Mouse (Mus musculus): ENCODE results near the gene Anks6. TPM values are rescaled to one million over a fixed set of nuclear protein-coding genes. Genes with fewer than 3 reads are reported as not detected.

Anks6 gene
- polyA plus RNA-seq, 1 experiment from 2014 or later: 4.6 TPM

DNA sequence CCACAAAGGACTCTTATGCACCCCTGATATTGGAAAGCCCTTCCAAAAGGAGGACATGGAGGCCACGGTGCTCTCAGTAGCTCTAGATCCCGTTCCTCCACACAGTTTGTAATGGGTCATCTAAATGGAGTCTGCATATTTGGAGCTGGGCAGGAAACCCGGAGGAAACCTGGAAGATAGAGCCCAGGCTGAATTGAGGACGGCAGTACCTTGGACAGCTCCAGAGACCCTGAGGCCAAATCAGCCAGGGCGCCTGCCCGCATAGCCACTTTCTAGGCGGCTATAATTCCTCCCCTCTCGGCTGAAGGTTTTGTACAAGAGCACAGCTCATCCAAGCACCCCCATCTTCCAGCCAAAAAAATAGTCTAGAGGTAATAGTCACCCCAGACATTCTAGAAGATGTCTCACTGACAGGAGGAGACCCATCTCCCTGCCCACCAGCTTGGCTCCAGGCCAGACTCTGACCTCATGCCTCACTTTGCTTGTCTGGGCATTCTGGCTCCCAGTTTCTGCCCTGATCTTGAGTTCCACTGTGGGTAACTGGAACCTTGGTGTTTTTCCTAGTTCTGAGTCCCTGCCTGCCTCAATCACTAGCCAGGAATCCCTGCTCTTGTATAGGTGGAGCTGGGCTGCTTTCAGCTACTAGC lies 64.3 kb downstream of the Anks6 start:
- H3K9me3 ChIP-seq (ENCODE audit: control insufficient read depth, low read length): no peaks in the 10 kb centered on the region
- H3K9ac ChIP-seq (replicated peaks; ENCODE audit: low read depth, low read length): no peak overlapping the region
- no peak overlapping the region for H3K27ac ChIP-seq (ENCODE audit: low read length)
- no peak overlapping the region for H3K4me2 ChIP-seq (ENCODE audit: low read length)
- H3K4me3 ChIP-seq (replicated peaks; ENCODE audit: low read length): no peak overlapping the region
- ATAC-seq: no peak
- peaks cover 26% of the 10 kb centered on the region for H3K4me1 ChIP-seq (replicated peaks; ENCODE audit: control insufficient read depth, insufficient read depth, low read length)
- H3K36me3 ChIP-seq (ENCODE audit: control insufficient read depth, insufficient read depth): no peaks in the 10 kb centered on the region
- WGBS: 3% methylated on average over 8 of the region's 8 CpGs
- H3K27me3 ChIP-seq (replicated peaks; ENCODE audit: control insufficient read depth, insufficient read depth, low read length): peaks cover 36% of the 10 kb centered on the region

DNA sequence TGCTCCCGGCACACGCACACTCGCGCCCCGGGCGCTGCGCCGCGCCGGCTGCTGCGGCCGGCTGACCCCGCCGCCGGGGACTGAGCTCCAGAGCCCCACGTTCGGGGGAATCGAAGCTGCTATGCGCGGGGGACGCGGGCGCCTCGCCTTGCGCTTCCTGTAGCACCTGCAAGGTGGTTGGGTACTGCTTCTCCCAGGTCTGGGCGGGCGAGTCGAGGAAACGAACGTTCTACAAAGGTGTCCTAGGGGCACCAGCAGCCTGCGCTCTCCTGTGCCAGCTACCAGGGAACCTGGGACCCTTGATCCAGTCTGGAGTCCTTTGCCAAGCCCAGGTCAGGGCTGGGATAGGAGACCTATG lies 65.3 kb downstream of the Anks6 start:
- WGBS: under 1% methylated on average over 27 of the region's 31 CpGs
- peak; percentile 31; the same call in 1 of the 2 replicates for ATAC-seq
- H3K9me3 ChIP-seq (ENCODE audit: control insufficient read depth, low read length): no peaks in the 10 kb centered on the region
- H3K9ac ChIP-seq (replicated peaks; ENCODE audit: low read depth, low read length): peak overlapping the region; percentile 79
- H3K4me2 ChIP-seq (ENCODE audit: low read length): peak overlapping the region; percentile 76
- no peaks in the 10 kb centered on the region for H3K36me3 ChIP-seq (ENCODE audit: control insufficient read depth, insufficient read depth)
- peaks cover 26% of the 10 kb centered on the region for H3K4me1 ChIP-seq (replicated peaks; ENCODE audit: control insufficient read depth, insufficient read depth, low read length)
- H3K4me3 ChIP-seq (replicated peaks; ENCODE audit: low read length): peak overlapping the region; percentile 70
- peaks cover 36% of the 10 kb centered on the region for H3K27me3 ChIP-seq (replicated peaks; ENCODE audit: control insufficient read depth, insufficient read depth, low read length)
- H3K27ac ChIP-seq (ENCODE audit: low read length): peak overlapping the region; percentile 85

GRCm38 (mm10) chr4:46991016-46991958 lies 65.9 kb downstream of the Anks6 start, which contains the start of gene Gabbr2:
Gabbr2 (minus strand) TSS chr4:46991873.
- H3K9ac ChIP-seq (replicated peaks; ENCODE audit: low read depth, low read length): peak within 1 kb of the TSS; percentile 79
- H3K27ac ChIP-seq (ENCODE audit: low read length): peak within 1 kb of the TSS; percentile 85
- WGBS: 1% methylated on average over 80 of the region's 134 CpGs
- H3K36me3 ChIP-seq (ENCODE audit: control insufficient read depth, insufficient read depth): no peaks in the 10 kb centered on the region
- peak within 1 kb of the TSS; percentile 70 for H3K4me3 ChIP-seq (replicated peaks; ENCODE audit: low read length)
- peak within 1 kb of the TSS; percentile 76 for H3K4me2 ChIP-seq (ENCODE audit: low read length)
- peaks cover 36% of the 10 kb centered on the region for H3K27me3 ChIP-seq (replicated peaks; ENCODE audit: control insufficient read depth, insufficient read depth, low read length)
- peak; percentile 80 for ATAC-seq
- peaks cover 26% of the 10 kb centered on the region for H3K4me1 ChIP-seq (replicated peaks; ENCODE audit: control insufficient read depth, insufficient read depth, low read length)
- H3K9me3 ChIP-seq (ENCODE audit: control insufficient read depth, low read length): no peaks in the 10 kb centered on the region

- ATAC-seq: peak; percentile 9
- WGBS: 2% methylated on average over 29 of the region's 29 CpGs
- H3K9me3 ChIP-seq (ENCODE audit: control insufficient read depth, low read length): no peaks in the 10 kb centered on the region
Observed at GRCm38 (mm10) chr4:46990281-46991015, 66.8 kb downstream of the Anks6 start.

GRCm38 (mm10) chr4:46989842-46990241 lies 67.4 kb downstream of the Anks6 start:
- Histone ChIP-seq H3K4me2 (ENCODE audit: low read length) (peak overlapping the region; percentile 76), H3K27me3 (replicated peaks; ENCODE audit: control insufficient read depth, insufficient read depth, low read length) (peaks cover 36% of the 10 kb centered on the region), H3K4me1 (replicated peaks; ENCODE audit: control insufficient read depth, insufficient read depth, low read length) (peaks cover 28% of the 10 kb centered on the region), H3K36me3 (ENCODE audit: control insufficient read depth, insufficient read depth) (no peaks in the 10 kb centered on the region), H3K4me3 (replicated peaks; ENCODE audit: low read length) (peak overlapping the region; percentile 70), H3K9ac (replicated peaks; ENCODE audit: low read depth, low read length) (peak overlapping the region; percentile 79), H3K9me3 (ENCODE audit: control insufficient read depth, low read length) (no peaks in the 10 kb centered on the region), H3K27ac (ENCODE audit: low read length) (peak overlapping the region; percentile 22; the same call in 1 of the 2 replicates)
- WGBS: 2% methylated on average over 17 of the region's 17 CpGs
- peak; percentile 67 for ATAC-seq

More at GRCm38 (mm10) chr4:46990281-46991015, 66.8 kb downstream of the Anks6 start:
- peak overlapping the region; percentile 79 for H3K9ac ChIP-seq (replicated peaks; ENCODE audit: low read depth, low read length)
- H3K27ac ChIP-seq (ENCODE audit: low read length): peak overlapping the region; percentile 22; the same call in 1 of the 2 replicates
- peaks cover 36% of the 10 kb centered on the region for H3K27me3 ChIP-seq (replicated peaks; ENCODE audit: control insufficient read depth, insufficient read depth, low read length)
- H3K36me3 ChIP-seq (ENCODE audit: control insufficient read depth, insufficient read depth): no peaks in the 10 kb centered on the region
- peaks cover 28% of the 10 kb centered on the region for H3K4me1 ChIP-seq (replicated peaks; ENCODE audit: control insufficient read depth, insufficient read depth, low read length)
- H3K4me3 ChIP-seq (replicated peaks; ENCODE audit: low read length): peak overlapping the region; percentile 70
- H3K4me2 ChIP-seq (ENCODE audit: low read length): peak overlapping the region; percentile 76

DNA sequence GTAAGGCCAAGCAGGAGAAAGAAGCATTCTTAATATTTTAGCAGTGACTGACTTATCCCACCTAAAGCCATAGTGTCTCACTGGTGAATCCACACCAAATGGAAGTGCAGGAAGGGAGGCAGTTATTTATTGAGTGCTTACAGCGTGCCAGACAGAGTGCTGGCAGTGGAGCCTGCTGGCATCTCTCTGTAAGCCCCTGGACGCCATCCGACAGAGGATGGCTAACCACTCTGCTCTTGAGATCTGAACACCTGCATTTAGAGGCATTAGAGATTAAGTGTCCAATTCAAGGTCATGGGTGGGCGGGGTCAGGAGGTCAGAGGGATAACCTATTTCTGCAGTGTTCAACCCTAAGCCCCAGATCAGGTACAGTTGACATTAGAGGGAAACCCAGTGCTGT lies 68.4 kb downstream of the Anks6 start:
- Histone ChIP-seq H3K9ac (replicated peaks; ENCODE audit: low read depth, low read length) (no peak overlapping the region), H3K4me2 (ENCODE audit: low read length) (peak overlapping the region; percentile 14; the same call in 1 of the 2 replicates), H3K4me1 (replicated peaks; ENCODE audit: control insufficient read depth, insufficient read depth, low read length) (peaks cover 28% of the 10 kb centered on the region), H3K36me3 (ENCODE audit: control insufficient read depth, insufficient read depth) (no peaks in the 10 kb centered on the region), H3K4me3 (replicated peaks; ENCODE audit: low read length) (no peak overlapping the region), H3K27me3 (replicated peaks; ENCODE audit: control insufficient read depth, insufficient read depth, low read length) (peaks cover 28% of the 10 kb centered on the region), H3K27ac (ENCODE audit: low read length) (no peak overlapping the region), H3K9me3 (ENCODE audit: control insufficient read depth, low read length) (no peaks in the 10 kb centered on the region)
- ATAC-seq: no peak
- 48% methylated on average over 4 of the region's 4 CpGs for WGBS

GRCm38 (mm10) chr4:46988257-46988656 lies 69.0 kb downstream of the Anks6 start:
- Histone ChIP-seq H3K27ac (ENCODE audit: low read length) (no peak overlapping the region), H3K4me3 (replicated peaks; ENCODE audit: low read length) (no peak overlapping the region), H3K9me3 (ENCODE audit: control insufficient read depth, low read length) (no peaks in the 10 kb centered on the region), H3K4me2 (ENCODE audit: low read length) (no peak overlapping the region), H3K4me1 (replicated peaks; ENCODE audit: control insufficient read depth, insufficient read depth, low read length) (peaks cover 28% of the 10 kb centered on the region), H3K27me3 (replicated peaks; ENCODE audit: control insufficient read depth, insufficient read depth, low read length) (peaks cover 25% of the 10 kb centered on the region), H3K36me3 (ENCODE audit: control insufficient read depth, insufficient read depth) (no peaks in the 10 kb centered on the region), H3K9ac (replicated peaks; ENCODE audit: low read depth, low read length) (no peak overlapping the region)
- no peak for ATAC-seq
- 59% methylated on average over 3 of the region's 3 CpGs for WGBS

DNA sequence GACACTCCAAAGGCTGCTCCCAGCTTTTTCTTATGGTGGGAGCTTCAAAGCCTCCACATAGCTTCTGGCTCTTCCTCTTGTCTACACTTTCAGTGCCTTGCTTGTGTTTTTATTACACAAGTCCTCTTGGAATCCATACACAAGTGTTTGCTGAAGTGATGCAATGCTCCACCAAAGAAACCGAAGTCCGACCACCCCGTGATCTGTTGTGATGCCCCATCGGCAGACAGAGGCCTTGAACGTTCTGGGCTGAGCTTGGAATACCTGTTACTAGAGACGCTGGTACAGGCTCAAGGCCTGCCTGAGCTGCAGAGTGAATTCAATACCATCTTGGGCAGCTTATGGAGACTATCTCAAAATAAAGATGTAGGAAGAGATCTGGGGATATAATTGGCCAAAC lies 69.4 kb downstream of the Anks6 start:
- Histone ChIP-seq H3K9me3 (ENCODE audit: control insufficient read depth, low read length) (no peaks in the 10 kb centered on the region), H3K27ac (ENCODE audit: low read length) (no peak overlapping the region), H3K4me3 (replicated peaks; ENCODE audit: low read length) (no peak overlapping the region), H3K9ac (replicated peaks; ENCODE audit: low read depth, low read length) (no peak overlapping the region), H3K36me3 (ENCODE audit: control insufficient read depth, insufficient read depth) (no peaks in the 10 kb centered on the region), H3K4me2 (ENCODE audit: low read length) (no peak overlapping the region), H3K4me1 (replicated peaks; ENCODE audit: control insufficient read depth, insufficient read depth, low read length) (peaks cover 28% of the 10 kb centered on the region), H3K27me3 (replicated peaks; ENCODE audit: control insufficient read depth, insufficient read depth, low read length) (peaks cover 22% of the 10 kb centered on the region)
- no peak for ATAC-seq
- WGBS: 93% methylated on average over 6 of the region's 6 CpGs

DNA sequence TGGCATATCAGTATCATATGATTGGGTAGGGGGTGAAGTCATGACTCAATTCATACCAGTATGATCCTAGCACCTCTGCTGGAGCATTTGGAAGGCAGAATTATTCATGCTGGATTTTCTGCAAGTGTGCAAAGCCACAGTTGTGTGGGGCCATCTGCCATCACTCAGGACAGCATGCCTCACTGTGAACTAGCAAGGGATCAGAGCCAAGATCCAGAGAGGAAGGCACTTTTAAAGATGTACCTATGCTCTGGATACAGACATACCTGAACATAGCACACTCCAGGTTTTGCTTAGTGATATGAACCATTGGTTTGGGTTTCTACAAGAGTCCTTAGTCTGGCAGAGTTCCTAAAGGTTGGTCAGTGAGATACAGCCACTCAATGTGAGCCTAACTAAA lies 71.2 kb downstream of the Anks6 start:
- Histone ChIP-seq H3K4me2 (ENCODE audit: low read length) (no peak overlapping the region), H3K9ac (replicated peaks; ENCODE audit: low read depth, low read length) (no peak overlapping the region), H3K4me3 (replicated peaks; ENCODE audit: low read length) (no peak overlapping the region), H3K9me3 (ENCODE audit: control insufficient read depth, low read length) (no peaks in the 10 kb centered on the region), H3K4me1 (replicated peaks; ENCODE audit: control insufficient read depth, insufficient read depth, low read length) (peaks cover 23% of the 10 kb centered on the region), H3K27ac (ENCODE audit: low read length) (no peak overlapping the region), H3K27me3 (replicated peaks; ENCODE audit: control insufficient read depth, insufficient read depth, low read length) (peaks cover 14% of the 10 kb centered on the region; the same call in 1 of the 2 replicates), H3K36me3 (ENCODE audit: control insufficient read depth, insufficient read depth) (no peaks in the 10 kb centered on the region)
- ATAC-seq: no peak

Data from forebrain, embryonic 16.5 days (tissue).